Mouse (Mus musculus) embryonic facial prominence, embryonic 14.5 days (tissue): ENCODE results near the gene Prkra. TPM values are rescaled to one million over a fixed set of nuclear protein-coding genes. Genes with fewer than 3 reads are reported as not detected.
A peak's percentile ranks its signal among the peaks of the same experiment; 100 is the strongest.

Experiments used
- ATAC-seq: fragments of 200-750 bp; cut with Nextera tagmentation; 2 replicates; pipeline ENCODE4 v1.8.0; 2017; ENCODE audit warnings: low read depth, moderate number of reproducible peaks, moderate TSS enrichment
- DNase-seq: peaks from one replicate; pipeline ENCODE4 v3.0.0-alpha.2; 2015; ENCODE audit warnings: low spot score
- H3K27ac ChIP-seq: fragments of 300-500 bp; sonication (generic); replicated peaks from 2 replicates; pipeline ENCODE4 v1.5.1; 2014; ENCODE audit warnings: low read depth, mild to moderate bottlenecking, low read length, moderate library complexity
- H3K27me3 ChIP-seq: fragments of 300-500 bp; sonication (generic); replicated peaks from 2 replicates; pipeline ENCODE4 v1.6.1; 2014; ENCODE audit warnings: low read length; ENCODE audit not compliant: control insufficient read depth, insufficient read depth
- H3K36me3 ChIP-seq: fragments of 300-500 bp; sonication (generic); 2 replicates; pipeline ENCODE4 v1.6.1; 2014; ENCODE audit warnings: low read length, mixed read lengths; ENCODE audit not compliant: control insufficient read depth, insufficient read depth
- H3K4me1 ChIP-seq: fragments of 300-500 bp; sonication (generic); 2 replicates; pipeline ENCODE4 v1.6.1; 2014; ENCODE audit warnings: antibody characterized with exemption, low read length; ENCODE audit not compliant: control insufficient read depth, insufficient read depth
- H3K4me2 ChIP-seq: fragments of 300-500 bp; sonication (generic); 2 replicates; pipeline ENCODE4 v1.6.1; 2014; ENCODE audit warnings: low read depth, mild to moderate bottlenecking, low read length, moderate library complexity, mixed read lengths
- H3K4me3 ChIP-seq: fragments of 300-500 bp; sonication (generic); 2 replicates; pipeline ENCODE4 v1.5.1; 2014; ENCODE audit warnings: low read depth, mild to moderate bottlenecking, low read length
- H3K9ac ChIP-seq: fragments of 300-500 bp; sonication (generic); 2 replicates; pipeline ENCODE4 v1.6.1; 2014; ENCODE audit warnings: low read depth, mild to moderate bottlenecking, low read length, moderate library complexity, mixed read lengths
- H3K9me3 ChIP-seq: fragments of 300-500 bp; sonication (generic); 2 replicates; pipeline ENCODE4 v1.6.1; 2016; ENCODE audit warnings: low read length; ENCODE audit not compliant: control insufficient read depth
- WGBS: fragments of 180-500 bp; shearing (Covaris S2); extraction: QIAGEN DNeasy Blood & Tissue Kit; methylation state at CpG from one replicate; pipeline ENCODE4 v1.1.7; 2014; 5-methylcytosine and 5-hydroxymethylcytosine counted together
- polyA plus RNA-seq: library from polyadenylated mRNA; unstranded; fragments of >200 nt; fragmentation: Nextera tagmentation; extraction: Ambion mirVana; gene quantifications from 2 replicates; pipeline ENCODE4 v1.2.1, GENCODE M21; 2014

Prkra gene
- polyA plus RNA-seq, 1 experiment from 2014 or later = 52.8 TPM

- Histone ChIP-seq H3K4me1 (peaks cover 11% of the 10 kb centered on the region), H3K4me2 (no peak overlapping the region), H3K27ac (no peak overlapping the region), H3K36me3 (peaks cover 36% of the 10 kb centered on the region), H3K9ac (no peak overlapping the region), H3K27me3 (no peaks in the 10 kb centered on the region), H3K4me3 (no peak overlapping the region), H3K9me3 (no peaks in the 10 kb centered on the region)
- no peak for ATAC-seq
- WGBS = 62% methylated on average over 5 of the region's 5 CpGs
- no peak for DNase-seq
Observed at GRCm38 (mm10) chr2:76667200-76667599, 19.4 kb upstream of the Prkra start.

- Histone ChIP-seq H3K9me3 (no peaks in the 10 kb centered on the region), H3K9ac (no peak overlapping the region), H3K27ac (no peak overlapping the region), H3K4me1 (no peaks in the 10 kb centered on the region), H3K36me3 (peaks cover 44% of the 10 kb centered on the region), H3K27me3 (no peaks in the 10 kb centered on the region), H3K4me3 (no peak overlapping the region), H3K4me2 (no peak overlapping the region)
- no peak for ATAC-seq
- WGBS = 94% methylated on average over 7 of the region's 7 CpGs
- DNase-seq = no peak
Observed at GRCm38 (mm10) chr2:76665531-76665930, 17.7 kb upstream of the Prkra start.

- H3K9ac ChIP-seq = no peak overlapping the region
- H3K27me3 ChIP-seq = no peaks in the 10 kb centered on the region
- no peaks in the 10 kb centered on the region for H3K4me1 ChIP-seq
- H3K9me3 ChIP-seq = no peaks in the 10 kb centered on the region
- WGBS = 40% methylated on average over 5 of the region's 8 CpGs
- no peak overlapping the region for H3K4me3 ChIP-seq
- ATAC-seq (no peak), DNase-seq (peak; percentile 63)
- peaks cover 28% of the 10 kb centered on the region for H3K36me3 ChIP-seq
- no peak overlapping the region for H3K4me2 ChIP-seq
- no peak overlapping the region for H3K27ac ChIP-seq
Observed at GRCm38 (mm10) chr2:76659419-76659818, 11.6 kb upstream of the Prkra start.

GRCm38 (mm10) chr2:76658551-76658950, 10.7 kb upstream of the Prkra start:
- Histone ChIP-seq H3K27me3 (no peaks in the 10 kb centered on the region), H3K4me2 (0 out of 2 replicates have a peak overlapping the region, but pooled peaks have one; percentile 7), H3K9ac (no peak overlapping the region), H3K4me1 (no peaks in the 10 kb centered on the region), H3K36me3 (peaks cover 21% of the 10 kb centered on the region), H3K27ac (no peak overlapping the region), H3K9me3 (no peaks in the 10 kb centered on the region), H3K4me3 (no peak overlapping the region)
- ATAC-seq (no peak), DNase-seq (no peak)
- WGBS = 77% methylated on average over 13 of the region's 13 CpGs

- 6% methylated on average over 1 of the region's 1 CpGs for WGBS
- ATAC-seq = no peak
- DNase-seq = no peak
- Histone ChIP-seq H3K27ac (no peak overlapping the region), H3K4me3 (no peak overlapping the region), H3K4me1 (no peaks in the 10 kb centered on the region), H3K4me2 (no peak overlapping the region), H3K27me3 (no peaks in the 10 kb centered on the region), H3K9ac (no peak overlapping the region), H3K9me3 (no peaks in the 10 kb centered on the region), H3K36me3 (no peaks in the 10 kb centered on the region)
Observed at GRCm38 (mm10) chr2:76655982-76656381, 8.2 kb upstream of the Prkra start.

GRCm38 (mm10) chr2:76655444-76655843, 7.6 kb upstream of the Prkra start:
- no peaks in the 10 kb centered on the region for H3K27me3 ChIP-seq
- H3K27ac ChIP-seq = no peak overlapping the region
- no peak overlapping the region for H3K4me3 ChIP-seq
- no peak overlapping the region for H3K9ac ChIP-seq
- no peak for DNase-seq
- no peak overlapping the region for H3K4me2 ChIP-seq
- no peaks in the 10 kb centered on the region for H3K4me1 ChIP-seq
- H3K36me3 ChIP-seq = no peaks in the 10 kb centered on the region
- no peaks in the 10 kb centered on the region for H3K9me3 ChIP-seq
- ATAC-seq = no peak
- 77% methylated on average over 3 of the region's 3 CpGs for WGBS

GRCm38 (mm10) chr2:76654646-76655045, 6.8 kb upstream of the Prkra start:
- no peaks in the 10 kb centered on the region for H3K36me3 ChIP-seq
- no peak overlapping the region for H3K4me2 ChIP-seq
- no peaks in the 10 kb centered on the region for H3K27me3 ChIP-seq
- H3K4me3 ChIP-seq = no peak overlapping the region
- H3K9ac ChIP-seq = no peak overlapping the region
- H3K4me1 ChIP-seq = no peaks in the 10 kb centered on the region
- ATAC-seq (no peak), DNase-seq (no peak)
- 79% methylated on average over 5 of the region's 5 CpGs for WGBS
- H3K9me3 ChIP-seq = no peaks in the 10 kb centered on the region
- no peak overlapping the region for H3K27ac ChIP-seq

GRCm38 (mm10) chr2:76653070-76653469, 5.3 kb upstream of the Prkra start:
- Histone ChIP-seq H3K4me2 (no peak overlapping the region), H3K4me1 (peaks cover 3% of the 10 kb centered on the region; the same call in 1 of the 2 replicates), H3K36me3 (no peaks in the 10 kb centered on the region), H3K27me3 (no peaks in the 10 kb centered on the region), H3K9ac (no peak overlapping the region), H3K27ac (no peak overlapping the region), H3K9me3 (no peaks in the 10 kb centered on the region), H3K4me3 (no peak overlapping the region)
- DNase-seq (no peak), ATAC-seq (no peak)
- 94% methylated on average over 4 of the region's 4 CpGs for WGBS

GRCm38 (mm10) chr2:76648666-76649141, 889 bp upstream of the Prkra start:
- no peaks in the 10 kb centered on the region for H3K9me3 ChIP-seq
- H3K36me3 ChIP-seq = no peaks in the 10 kb centered on the region
- H3K27ac ChIP-seq = peak overlapping the region; percentile 79
- H3K4me1 ChIP-seq = peaks cover 11% of the 10 kb centered on the region
- H3K27me3 ChIP-seq = no peaks in the 10 kb centered on the region
- DNase-seq = peak; percentile 27
- peak overlapping the region; percentile 90 for H3K4me3 ChIP-seq
- peak; percentile 16; the same call in 1 of the 2 replicates for ATAC-seq
- H3K4me2 ChIP-seq = peak overlapping the region; percentile 85
- peak overlapping the region; percentile 63 for H3K9ac ChIP-seq
- 27% methylated on average over 13 of the region's 13 CpGs for WGBS
